Mouse (Mus musculus): ENCODE measurements around the gene Hbp1. TPM values are rescaled to one million over a fixed set of nuclear protein-coding genes. Genes with fewer than 3 reads are reported as not detected.

The Hbp1 gene
- total RNA-seq, 1 experiment from 2014 or later: 102 TPM

- peak; percentile 93 for DNase-seq
Measured at GRCm38 (mm10) chr12:31950659-31951031, 310 bp upstream of the Hbp1 start.

GRCm38 (mm10) chr12:31949193-31949741 lies 1.1 kb downstream of the Hbp1 start:
- peak; percentile 98 for DNase-seq

GRCm38 (mm10) chr12:31948101-31949000 lies 2.0 kb downstream of the Hbp1 start:
- DNase-seq: no peak

- peak; percentile 27 for DNase-seq
Measured at GRCm38 (mm10) chr12:31947476-31947875, 2.9 kb downstream of the Hbp1 start.

- DNase-seq: no peak
Measured at GRCm38 (mm10) chr12:31944405-31944804, 5.9 kb downstream of the Hbp1 start.

- no peak for DNase-seq
Measured at GRCm38 (mm10) chr12:31943020-31943654, 7.2 kb downstream of the Hbp1 start.

- DNase-seq: no peak
Measured at GRCm38 (mm10) chr12:31939026-31939425, 11.3 kb downstream of the Hbp1 start.

- DNase-seq: no peak
Measured at GRCm38 (mm10) chr12:31938391-31938997, 11.8 kb downstream of the Hbp1 start.

- DNase-seq: no peak
Measured at GRCm38 (mm10) chr12:31937613-31938012, 12.7 kb downstream of the Hbp1 start.

GRCm38 (mm10) chr12:31936657-31937300 lies 13.6 kb downstream of the Hbp1 start:
- no peak for DNase-seq

GRCm38 (mm10) chr12:31931818-31932217 lies 18.5 kb downstream of the Hbp1 start:
- DNase-seq: no peak

GRCm38 (mm10) chr12:31928498-31928897 lies 21.8 kb downstream of the Hbp1 start:
- DNase-seq: no peak

- DNase-seq: peak; percentile 84
Measured at GRCm38 (mm10) chr12:31926661-31927061, 23.7 kb downstream of the Hbp1 start.

- DNase-seq: no peak
Measured at GRCm38 (mm10) chr12:31925343-31925742, 25.0 kb downstream of the Hbp1 start.

GRCm38 (mm10) chr12:31924135-31924534 lies 26.2 kb downstream of the Hbp1 start:
- DNase-seq: no peak

- DNase-seq: no peak
Measured at GRCm38 (mm10) chr12:31920464-31921405, 29.6 kb downstream of the Hbp1 start.

GRCm38 (mm10) chr12:31917245-31917644 lies 33.1 kb downstream of the Hbp1 start:
- DNase-seq: peak; percentile 83

GRCm38 (mm10) chr12:31916691-31917090 lies 33.6 kb downstream of the Hbp1 start:
- no peak for DNase-seq

GRCm38 (mm10) chr12:31913614-31914013 lies 36.7 kb downstream of the Hbp1 start:
- peak; percentile 67 for DNase-seq

GRCm38 (mm10) chr12:31912966-31913551 lies 37.3 kb downstream of the Hbp1 start:
- DNase-seq: no peak

- no peak for DNase-seq
Measured at GRCm38 (mm10) chr12:31907436-31907835, 42.9 kb downstream of the Hbp1 start.
